Mouse (Mus musculus) liver, embryonic 12.5 days (tissue): ENCODE measurements around the gene Kcnh7. TPM values are rescaled to one million over a fixed set of nuclear protein-coding genes. Genes with fewer than 3 reads are reported as not detected.

ENCODE experiments used
- ATAC-seq: fragments of 200-750 bp; cut with Nextera tagmentation; 2 replicates; pipeline ENCODE4 v1.8.0; 2017; ENCODE audit warnings: moderate number of reproducible peaks, mild to moderate bottlenecking, moderate library complexity
- H3K27ac ChIP-seq: fragments of 300-500 bp; sonication (generic); 2 replicates; pipeline ENCODE4 v1.5.1; 2016; ENCODE audit warnings: mild to moderate bottlenecking
- H3K27me3 ChIP-seq: fragments of 300-500 bp; sonication (generic); replicated peaks from 2 replicates; pipeline ENCODE4 v1.6.1; 2016; ENCODE audit warnings: mild to moderate bottlenecking, moderate library complexity
- H3K36me3 ChIP-seq: fragments of 300-500 bp; sonication (generic); 2 replicates; pipeline ENCODE4 v1.6.1; 2016; ENCODE audit warnings: mild to moderate bottlenecking, moderate library complexity
- H3K4me1 ChIP-seq: fragments of 300-500 bp; sonication (generic); 2 replicates; pipeline ENCODE4 v1.6.1; 2016
- H3K4me2 ChIP-seq: fragments of 300-500 bp; sonication (generic); 2 replicates; pipeline ENCODE4 v1.6.1; 2016; ENCODE audit warnings: mild to moderate bottlenecking, moderate library complexity
- H3K4me3 ChIP-seq: fragments of 300-500 bp; sonication (generic); 2 replicates; pipeline ENCODE4 v1.5.1; 2016; ENCODE audit warnings: mild to moderate bottlenecking, moderate library complexity
- H3K9ac ChIP-seq: fragments of 300-500 bp; sonication (generic); 2 replicates; pipeline ENCODE4 v1.6.1; 2016; ENCODE audit warnings: mild to moderate bottlenecking, moderate library complexity
- H3K9me3 ChIP-seq: fragments of 300-500 bp; sonication (generic); replicated peaks from 2 replicates; pipeline ENCODE4 v1.6.1; 2016; ENCODE audit warnings: mild to moderate bottlenecking, moderate library complexity
- WGBS: fragments of 180-500 bp; shearing (Covaris S2); methylation state at CpG from one replicate; pipeline ENCODE4 v1.1.7; 2016; ENCODE audit not compliant: insufficient replicate concordance; 5-methylcytosine and 5-hydroxymethylcytosine counted together
- polyA plus RNA-seq: library from polyadenylated mRNA; unstranded; fragments of >200 nt; fragmentation: Nextera tagmentation; extraction: Ambion mirVana; gene quantifications from 2 replicates; pipeline ENCODE4 v1.2.1, GENCODE M21; 2016

The Kcnh7 gene
- polyA plus RNA-seq, 1 experiment from 2014 or later, result 0.08 TPM

DNA sequence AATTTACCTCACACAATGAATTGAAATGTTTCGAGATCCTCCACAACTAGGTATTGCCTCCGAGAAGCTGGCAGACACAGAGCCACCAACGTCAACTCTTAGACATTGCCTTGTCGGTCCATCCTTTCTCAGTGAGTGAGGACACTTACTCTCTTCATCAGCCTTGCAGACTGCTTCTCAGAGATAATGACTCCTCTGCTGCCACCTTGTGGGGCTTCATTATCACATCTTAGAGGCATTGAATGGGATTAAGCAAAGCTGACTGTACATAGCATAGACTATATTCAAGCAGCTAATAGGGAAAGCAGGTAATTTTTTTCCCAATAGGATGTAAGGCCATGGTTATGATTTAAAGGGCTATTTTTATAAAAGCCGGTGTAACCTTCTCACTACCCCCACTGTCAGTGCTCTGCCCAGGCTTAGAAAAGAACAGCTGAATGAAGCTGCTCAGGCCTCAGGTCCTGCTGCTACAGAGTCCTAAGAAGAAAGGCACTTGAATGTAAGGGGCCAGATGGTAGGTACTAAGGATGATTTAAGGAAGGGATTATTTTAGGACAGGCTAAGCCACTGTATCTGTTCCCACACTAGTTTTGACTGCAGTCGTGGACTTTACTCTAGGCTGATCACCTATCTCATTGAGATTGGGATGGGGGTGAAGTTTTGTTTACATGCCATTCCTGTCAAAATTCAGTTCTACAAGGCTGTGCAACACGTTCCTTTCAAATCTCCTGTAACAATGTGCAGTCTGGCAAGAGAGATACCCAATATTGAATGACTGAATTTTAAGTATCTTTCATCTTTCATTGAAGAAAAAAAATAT, 529.4 kb downstream of the Kcnh7 start:
- WGBS, result 34% methylated on average over 7 of the region's 7 CpGs
- Histone ChIP-seq H3K4me2 (no peak overlapping the region), H3K4me1 (no peaks in the 10 kb centered on the region), H3K27me3 (no peaks in the 10 kb centered on the region), H3K9ac (no peak overlapping the region), H3K27ac (no peak overlapping the region), H3K4me3 (no peak overlapping the region), H3K9me3 (no peaks in the 10 kb centered on the region), H3K36me3 (no peaks in the 10 kb centered on the region)
- ATAC-seq, result peak; percentile 60

DNA sequence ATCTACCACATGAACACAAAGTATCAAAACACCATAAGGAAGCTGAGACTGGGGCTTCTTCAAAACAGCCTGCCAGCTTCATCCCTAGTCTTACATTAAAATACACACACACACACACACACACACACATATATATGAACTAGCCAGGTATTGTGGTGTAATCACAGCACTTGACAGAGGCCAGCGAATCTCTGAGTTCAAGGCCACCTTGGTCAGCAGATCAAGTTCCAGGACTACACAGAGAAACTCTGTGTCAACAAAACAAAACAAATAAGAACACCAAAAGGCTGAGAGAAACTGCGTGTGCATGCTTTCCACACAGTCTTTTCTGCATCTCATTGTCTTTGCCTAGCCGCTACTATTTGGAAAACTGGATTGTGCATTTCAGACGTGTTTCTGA, 531.6 kb downstream of the Kcnh7 start:
- H3K9ac ChIP-seq, result no peak overlapping the region
- H3K27ac ChIP-seq, result no peak overlapping the region
- no peaks in the 10 kb centered on the region for H3K27me3 ChIP-seq
- H3K4me3 ChIP-seq, result no peak overlapping the region
- no peak for ATAC-seq
- H3K4me1 ChIP-seq, result no peaks in the 10 kb centered on the region
- H3K9me3 ChIP-seq, result no peaks in the 10 kb centered on the region
- H3K4me2 ChIP-seq, result no peak overlapping the region
- no peaks in the 10 kb centered on the region for H3K36me3 ChIP-seq
- 65% methylated on average over 4 of the region's 4 CpGs for WGBS

DNA sequence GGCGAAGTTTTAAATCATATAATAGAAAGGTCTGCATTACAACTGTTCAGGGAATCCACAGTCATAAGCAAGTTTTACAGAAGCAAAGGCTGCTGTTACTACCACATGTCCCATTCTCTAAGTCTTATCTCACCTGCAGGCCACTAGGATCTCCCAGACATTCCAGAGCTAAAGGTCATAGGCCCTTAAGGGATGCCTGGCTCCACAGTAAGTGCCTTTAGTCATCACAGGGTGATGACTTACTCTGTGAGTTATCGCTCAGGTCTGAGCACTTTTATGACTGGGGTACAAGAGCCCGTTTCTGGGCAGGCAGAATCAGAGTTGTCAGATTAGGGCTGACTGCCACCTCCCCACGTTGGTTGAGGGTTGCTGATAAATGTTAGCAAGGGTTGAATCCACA, 532.2 kb downstream of the Kcnh7 start:
- 48% methylated on average over 4 of the region's 4 CpGs for WGBS
- Histone ChIP-seq H3K27me3 (no peaks in the 10 kb centered on the region), H3K9me3 (no peaks in the 10 kb centered on the region), H3K4me2 (no peak overlapping the region), H3K4me1 (no peaks in the 10 kb centered on the region), H3K4me3 (no peak overlapping the region), H3K27ac (no peak overlapping the region), H3K36me3 (no peaks in the 10 kb centered on the region), H3K9ac (no peak overlapping the region)
- ATAC-seq, result no peak

DNA sequence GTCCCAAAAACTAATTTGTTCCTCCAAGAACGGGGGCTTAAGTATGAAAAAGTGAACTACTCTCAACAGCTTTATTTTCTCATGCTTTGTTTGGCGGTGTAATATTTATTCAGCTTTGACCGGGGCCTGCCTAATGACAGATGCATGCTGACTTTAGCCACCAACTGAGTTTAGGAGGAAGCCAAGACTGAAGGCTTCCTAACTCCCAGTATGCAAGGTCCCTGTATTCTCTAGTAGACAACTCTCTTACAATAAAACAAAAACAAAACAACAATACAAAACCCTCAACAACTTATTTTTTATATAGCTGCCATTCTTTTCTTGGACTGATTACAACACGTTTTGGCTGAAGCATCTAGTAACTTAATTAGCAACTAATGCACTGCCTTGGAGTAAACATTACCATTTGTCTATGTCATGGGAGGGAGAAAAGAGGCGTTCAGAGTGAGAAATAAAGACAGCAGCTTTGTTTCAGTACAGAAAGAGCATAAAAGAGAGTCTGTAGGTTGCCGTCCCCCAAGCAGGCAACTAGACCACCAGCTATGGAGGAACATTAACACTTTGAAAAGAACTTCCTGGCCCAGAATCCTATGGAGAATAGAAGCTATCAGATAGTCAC, 537.3 kb downstream of the Kcnh7 start:
- H3K9ac ChIP-seq, result peak overlapping the region; percentile 78
- WGBS, result 35% methylated on average over 6 of the region's 6 CpGs
- no peak for ATAC-seq
- H3K27me3 ChIP-seq, result no peaks in the 10 kb centered on the region
- H3K27ac ChIP-seq, result peak overlapping the region; percentile 69; the same call in 1 of the 2 replicates
- H3K4me2 ChIP-seq, result peak overlapping the region; percentile 83
- peak overlapping the region; percentile 77 for H3K4me3 ChIP-seq
- H3K9me3 ChIP-seq, result no peaks in the 10 kb centered on the region
- no peaks in the 10 kb centered on the region for H3K36me3 ChIP-seq
- peaks cover 28% of the 10 kb centered on the region for H3K4me1 ChIP-seq

DNA sequence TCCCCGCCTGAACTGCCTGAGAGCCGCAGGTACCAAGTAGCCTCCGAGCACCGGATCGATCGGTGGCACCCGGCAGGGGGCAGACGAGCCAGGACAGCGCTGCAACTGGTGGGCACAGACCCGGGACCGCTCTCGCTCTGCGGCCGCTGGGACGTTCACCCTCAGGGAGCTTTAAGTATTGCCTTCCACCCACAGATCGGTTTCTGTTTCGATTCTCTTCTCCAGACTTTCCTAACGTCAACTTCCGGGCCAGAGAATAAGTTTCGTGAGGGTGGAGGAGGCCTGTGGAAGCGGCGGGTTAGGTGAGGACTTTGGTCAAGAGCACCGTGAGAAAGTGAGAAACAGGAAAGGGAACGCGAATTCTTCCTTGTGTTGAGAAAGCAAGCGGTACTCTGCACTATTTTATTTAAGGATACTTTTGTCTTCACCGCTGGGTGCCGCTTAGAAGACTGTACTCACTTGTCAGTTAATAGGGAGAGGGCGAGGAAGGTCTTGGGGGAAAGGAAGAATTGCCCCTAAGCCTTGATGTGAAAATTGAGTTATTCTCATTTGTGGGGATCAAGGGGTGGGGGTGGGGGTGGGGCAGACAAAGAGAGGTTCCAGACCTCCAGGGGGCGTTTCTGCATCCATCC, 538.0 kb downstream of the Kcnh7 start, which contains the start of gene Ifih1:
TSS of gene Ifih1 (minus strand) at position 242 of the 632 bp plus-strand sequence.
- no peaks in the 10 kb centered on the region for H3K27me3 ChIP-seq
- H3K4me2 ChIP-seq, result peak within 1 kb of the TSS; percentile 83
- peak within 1 kb of the TSS; percentile 69 for H3K27ac ChIP-seq

DNA sequence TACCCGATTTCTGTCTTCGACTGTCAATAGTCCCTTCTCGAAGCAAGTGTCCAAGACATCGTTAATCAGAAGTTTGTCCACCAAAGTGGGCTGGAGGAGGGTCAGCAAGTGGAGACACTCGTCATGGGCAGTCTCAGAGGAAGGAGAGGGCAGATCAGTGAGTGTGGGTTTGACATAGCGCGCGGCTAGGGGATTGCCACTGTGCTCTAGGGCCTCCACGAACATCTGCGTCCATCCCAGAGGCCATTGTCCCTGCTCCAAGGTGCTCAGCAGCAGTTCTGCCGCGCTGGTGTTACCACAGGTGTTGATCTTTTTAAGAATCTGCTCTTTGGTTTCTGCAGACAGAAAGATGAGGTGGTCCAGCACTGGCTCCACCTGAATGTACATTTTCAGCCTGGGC, 538.6 kb downstream of the Kcnh7 start:
- peak; percentile 58 for ATAC-seq
- Histone ChIP-seq H3K9ac (peak overlapping the region; percentile 78), H3K4me2 (peak overlapping the region; percentile 83), H3K4me3 (peak overlapping the region; percentile 77), H3K9me3 (no peaks in the 10 kb centered on the region), H3K36me3 (no peaks in the 10 kb centered on the region), H3K27ac (0 out of 2 replicates have a peak overlapping the region, but pooled peaks have one; percentile 69), H3K4me1 (peaks cover 28% of the 10 kb centered on the region), H3K27me3 (no peaks in the 10 kb centered on the region)
- 21% methylated on average over 12 of the region's 12 CpGs for WGBS

More for the DNA sequence above, 538.0 kb downstream of the Kcnh7 start, which contains the start of gene Ifih1:
- H3K36me3 ChIP-seq, result no peaks in the 10 kb centered on the region
- peak within 1 kb of the TSS; percentile 77 for H3K4me3 ChIP-seq
- H3K9me3 ChIP-seq, result no peaks in the 10 kb centered on the region
- WGBS, result 1% methylated on average over 30 of the region's 30 CpGs
- H3K9ac ChIP-seq, result peak within 1 kb of the TSS; percentile 78
- ATAC-seq, result peak; percentile 92
- H3K4me1 ChIP-seq, result peaks cover 28% of the 10 kb centered on the region

DNA sequence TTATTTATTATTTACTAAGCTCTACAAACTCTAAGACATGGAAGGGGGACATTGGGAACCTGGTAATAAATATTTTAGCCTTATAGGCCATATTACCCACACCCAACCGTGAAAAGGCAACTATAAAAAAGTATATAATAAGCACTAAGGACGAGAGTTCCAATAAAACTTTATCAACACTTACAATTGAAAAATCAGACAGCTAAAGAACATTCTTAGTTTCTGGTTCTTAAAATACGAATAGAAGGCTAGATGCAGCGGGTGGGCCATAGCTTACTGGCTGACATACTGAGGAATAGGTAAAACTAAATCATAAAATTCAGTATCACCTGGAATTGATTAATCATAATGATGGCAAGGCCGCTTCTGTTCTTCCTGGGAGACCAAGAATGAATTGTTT, 539.2 kb downstream of the Kcnh7 start:
- Histone ChIP-seq H3K4me3 (peak overlapping the region; percentile 77; the same call in 1 of the 2 replicates), H3K36me3 (no peaks in the 10 kb centered on the region), H3K27me3 (no peaks in the 10 kb centered on the region), H3K9me3 (no peaks in the 10 kb centered on the region), H3K9ac (no peak overlapping the region), H3K4me1 (peaks cover 28% of the 10 kb centered on the region), H3K27ac (no peak overlapping the region), H3K4me2 (peak overlapping the region; percentile 83)
- no peak for ATAC-seq
- WGBS, result 77% methylated on average over 5 of the region's 5 CpGs
